ENCODE assay signal across 29 mouse cellular contexts in genomic region chr19:32481511-32481910, GRCm38 (mm10). TPM values are rescaled to one million over a fixed set of nuclear protein-coding genes. Genes with fewer than 3 reads are reported as not detected.
A peak's percentile ranks its signal among the peaks of the same experiment; 100 is the strongest.
DNase-seq lines count a peak whose midpoint lies in the region; ATAC-seq and TF ChIP-seq lines count a peak whose summit lies in the region.
"Had no signal": no experiment of that assay in that cellular context is flagged by ENCODE, and none has a peak within 500 bp of the region (broad histone marks: within the 10 kb centered on the region; RNA-seq: fewer than 3 reads in every experiment).

No protein-coding gene starts in this region.

- no peak for TF ChIP-seq CTCF in stomach, postnatal 0 days (IDR thresholded peaks at IDR 0.05; ENCODE audit: low read depth)

- H3K4me3 ChIP-seq in intestine, embryonic 16.5 days (ENCODE audit: low read length), result no peak overlapping the region
- H3K4me3 ChIP-seq in liver, embryonic 11.5 days (ENCODE audit: low read depth, low read length), result no peak overlapping the region
- H3K4me3 ChIP-seq in liver, embryonic 16.5 days (ENCODE audit: low read depth, low read length), result no peak overlapping the region
- H3K4me3 ChIP-seq in stomach, postnatal 0 days (ENCODE audit: low read depth, low read length), result no peak overlapping the region
- no peak overlapping the region for H3K4me3 ChIP-seq in midbrain, embryonic 16.5 days (ENCODE audit: low read depth, low read length)
- H3K4me3 ChIP-seq: embryonic facial prominence, embryonic 13.5 days; heart, embryonic 13.5 days; limb, embryonic 10.5 days; limb, embryonic 15.5 days; megakaryocyte, embryonic 14.5 days; midbrain, embryonic 12.5 days; neural tube, embryonic 13.5 days had no signal

- H3K4me2 ChIP-seq in intestine, embryonic 16.5 days (ENCODE audit: low read depth, low read length), result 0 out of 2 replicates have a peak overlapping the region, but pooled peaks have one; percentile 23
- H3K4me2 ChIP-seq in liver, embryonic 11.5 days, result peak overlapping the region; percentile 39
- no peak overlapping the region for H3K4me2 ChIP-seq in liver, embryonic 16.5 days (ENCODE audit: low read depth, low read length)
- no peak overlapping the region for H3K4me2 ChIP-seq in stomach, postnatal 0 days (replicated peaks; ENCODE audit: low read depth)
- H3K4me2 ChIP-seq in midbrain, embryonic 16.5 days (ENCODE audit: low read length), result no peak overlapping the region
- H3K4me2 ChIP-seq: embryonic facial prominence, embryonic 13.5 days; heart, embryonic 13.5 days; hindbrain, embryonic 14.5 days; limb, embryonic 15.5 days; midbrain, embryonic 12.5 days; neural tube, embryonic 13.5 days had no signal

- 34% methylated on average over 4 of the region's 4 CpGs for WGBS in intestine, embryonic 16.5 days
- WGBS in liver, embryonic 11.5 days, result 25% methylated on average over 4 of the region's 4 CpGs
- WGBS in liver, embryonic 16.5 days (ENCODE audit: insufficient replicate concordance), result 20% methylated on average over 4 of the region's 4 CpGs
- WGBS in stomach, postnatal 0 days, result 30% methylated on average over 4 of the region's 4 CpGs
- whole genome bisulfite sequencing in midbrain, embryonic 16.5 days, result 80% methylated on average over 4 of the region's 4 CpGs

- peaks cover 6% of the 10 kb centered on the region; the same call in 1 of the 2 replicates for H3K4me1 ChIP-seq in intestine, embryonic 16.5 days (ENCODE audit: control insufficient read depth, insufficient read depth, low read length)
- peaks cover 30% of the 10 kb centered on the region for H3K4me1 ChIP-seq in liver, embryonic 11.5 days (replicated peaks; ENCODE audit: control insufficient read depth, insufficient read depth, low read length)
- peaks cover 47% of the 10 kb centered on the region for H3K4me1 ChIP-seq in liver, embryonic 16.5 days (ENCODE audit: control insufficient read depth, low read depth, low read length)
- no peaks in the 10 kb centered on the region; the same call in 1 of the 2 replicates for H3K4me1 ChIP-seq in stomach, postnatal 0 days (replicated peaks; ENCODE audit: control insufficient read depth, insufficient read depth)
- H3K4me1 ChIP-seq in midbrain, embryonic 16.5 days (ENCODE audit: control insufficient read depth, insufficient read depth, low read length), result peaks cover 5% of the 10 kb centered on the region

- DNase-seq in liver, embryonic 11.5 days (ENCODE audit: low spot score), result no peak
- DNase-seq in stomach, postnatal 0 days (ENCODE audit: low spot score), result no peak
- DNase-seq in frontal cortex, adult 2 months (ENCODE audit: extremely low spot score in 1 of 2, low spot score in 1 of 2), result no peak
- no peak for DNase-seq in kidney, postnatal 14 days
- DNase-seq: adrenal gland, postnatal 25 days; cerebellum, adult 11-12 months; cerebellum, postnatal 10 days; gastrocnemius, postnatal 25 days; heart, postnatal 10 days; kidney, adult 2 months; kidney, postnatal 10 days; layer of hippocampus, adult 9-11 months; lung, postnatal 4 days; right cerebral cortex, postnatal 25 days; thymus, adult 18-20 months; thymus, postnatal 25 days had no signal

- no peaks in the 10 kb centered on the region for H3K36me3 ChIP-seq in intestine, embryonic 16.5 days (ENCODE audit: control insufficient read depth, insufficient read depth, low read length)
- H3K36me3 ChIP-seq in liver, embryonic 11.5 days (ENCODE audit: control insufficient read depth, insufficient read depth, low read length), result no peaks in the 10 kb centered on the region
- H3K36me3 ChIP-seq in liver, embryonic 16.5 days (ENCODE audit: control insufficient read depth, insufficient read depth), result no peaks in the 10 kb centered on the region
- no peaks in the 10 kb centered on the region for H3K36me3 ChIP-seq in stomach, postnatal 0 days (ENCODE audit: control insufficient read depth, insufficient read depth, low read length)
- H3K36me3 ChIP-seq in midbrain, embryonic 16.5 days (ENCODE audit: control insufficient read depth, insufficient read depth, low read length), result no peaks in the 10 kb centered on the region
- H3K36me3 ChIP-seq: embryonic facial prominence, embryonic 13.5 days; heart, embryonic 13.5 days; limb, embryonic 10.5 days; limb, embryonic 15.5 days; midbrain, embryonic 12.5 days; neural tube, embryonic 13.5 days had no signal

- peak; percentile 34 for ATAC-seq in intestine, embryonic 16.5 days
- ATAC-seq in liver, embryonic 11.5 days (replicated peaks; ENCODE audit: low FRiP score), result no peak
- peak; percentile 19; the same call in 1 of the 2 replicates for ATAC-seq in liver, embryonic 16.5 days (ENCODE audit: low read depth)
- ATAC-seq in stomach, postnatal 0 days (ENCODE audit: low FRiP score, low TSS enrichment), result peak; percentile 35; the same call in 1 of the 2 replicates
- no peak for ATAC-seq in midbrain, embryonic 16.5 days
- ATAC-seq: CD4-positive, CD25-positive, alpha-beta regulatory T cell, adult 4 months; lung, postnatal 0 days had no signal

- H3K27ac ChIP-seq in intestine, embryonic 16.5 days (ENCODE audit: low read length), result peak overlapping the region; percentile 38
- H3K27ac ChIP-seq in liver, embryonic 11.5 days (ENCODE audit: low read depth, low read length), result peak overlapping the region; percentile 72
- peak overlapping the region; percentile 75 for H3K27ac ChIP-seq in liver, embryonic 16.5 days (ENCODE audit: low read length)
- no peak overlapping the region for H3K27ac ChIP-seq in stomach, postnatal 0 days (replicated peaks)
- H3K27ac ChIP-seq in midbrain, embryonic 16.5 days (ENCODE audit: low read length), result no peak overlapping the region
- H3K27ac ChIP-seq: embryonic facial prominence, embryonic 13.5 days; heart, embryonic 13.5 days; hindbrain, embryonic 14.5 days; limb, embryonic 10.5 days; limb, embryonic 15.5 days; midbrain, embryonic 12.5 days; neural tube, embryonic 13.5 days had no signal

- H3K27me3 ChIP-seq in intestine, embryonic 16.5 days (replicated peaks; ENCODE audit: control insufficient read depth, insufficient read depth, low read length), result no peaks in the 10 kb centered on the region
- H3K27me3 ChIP-seq in liver, embryonic 11.5 days (replicated peaks; ENCODE audit: control insufficient read depth, insufficient read depth, low read length), result no peaks in the 10 kb centered on the region
- no peaks in the 10 kb centered on the region for H3K27me3 ChIP-seq in liver, embryonic 16.5 days (ENCODE audit: control insufficient read depth, insufficient read depth, low read depth, low read length)
- no peaks in the 10 kb centered on the region for H3K27me3 ChIP-seq in stomach, postnatal 0 days (ENCODE audit: control insufficient read depth, insufficient read depth, low read length)
- no peaks in the 10 kb centered on the region for H3K27me3 ChIP-seq in midbrain, embryonic 16.5 days (ENCODE audit: control insufficient read depth, insufficient read depth, low read depth, low read length)
- H3K27me3 ChIP-seq: embryonic facial prominence, embryonic 13.5 days; heart, embryonic 13.5 days; limb, embryonic 15.5 days; midbrain, embryonic 12.5 days; neural tube, embryonic 13.5 days had no signal

- TF ChIP-seq EP300 in stomach, postnatal 0 days (optimal IDR thresholded peaks at IDR 0.05), result no peak

- no peaks in the 10 kb centered on the region for H3K9me3 ChIP-seq in intestine, embryonic 16.5 days (ENCODE audit: control insufficient read depth, low read length)
- no peaks in the 10 kb centered on the region for H3K9me3 ChIP-seq in liver, embryonic 11.5 days (ENCODE audit: control insufficient read depth, low read length)
- H3K9me3 ChIP-seq in liver, embryonic 16.5 days (replicated peaks; ENCODE audit: control insufficient read depth, low read length), result no peaks in the 10 kb centered on the region
- H3K9me3 ChIP-seq in stomach, postnatal 0 days (ENCODE audit: control insufficient read depth, low read length), result no peaks in the 10 kb centered on the region
- H3K9me3 ChIP-seq in midbrain, embryonic 16.5 days (replicated peaks; ENCODE audit: control insufficient read depth, low read length, poor library complexity, severe bottlenecking), result no peaks in the 10 kb centered on the region
- H3K9me3 ChIP-seq: embryonic facial prominence, embryonic 13.5 days; heart, embryonic 13.5 days; limb, embryonic 10.5 days; limb, embryonic 15.5 days; megakaryocyte, embryonic 14.5 days; midbrain, embryonic 12.5 days; neural tube, embryonic 13.5 days had no signal

- no peak overlapping the region for H3K9ac ChIP-seq in intestine, embryonic 16.5 days (ENCODE audit: low read depth, low read length)
- H3K9ac ChIP-seq in liver, embryonic 11.5 days (ENCODE audit: low read depth, low read length), result no peak overlapping the region
- no peak overlapping the region for H3K9ac ChIP-seq in liver, embryonic 16.5 days (ENCODE audit: low read depth, low read length)
- no peak overlapping the region for H3K9ac ChIP-seq in stomach, postnatal 0 days (ENCODE audit: low read length)
- H3K9ac ChIP-seq in midbrain, embryonic 16.5 days (ENCODE audit: low read depth, low read length), result no peak overlapping the region
- H3K9ac ChIP-seq: embryonic facial prominence, embryonic 13.5 days; heart, embryonic 13.5 days; hindbrain, embryonic 14.5 days; limb, embryonic 15.5 days; midbrain, embryonic 12.5 days; neural tube, embryonic 13.5 days had no signal

RNA-seq across cellular contexts. Expression of gene Minpp1, which starts 4.1 kb away (rescaled TPM):
- 56.7 and 60.9 TPM in 2 replicates for polyA plus RNA-seq in intestine, embryonic 16.5 days (2015; fragmentation: Nextera tagmentation; extraction: Ambion mirVana)
- polyA plus RNA-seq in liver, embryonic 11.5 days (2014; fragmentation: Nextera tagmentation; extraction: Ambion mirVana), result 137 and 153 TPM in 2 replicates
- 69.7 and 71.3 TPM in 2 replicates for polyA plus RNA-seq in liver, embryonic 16.5 days (2015; fragmentation: Nextera tagmentation; extraction: Ambion mirVana)
- polyA plus RNA-seq in stomach, postnatal 0 days (2015; fragmentation: Nextera tagmentation; extraction: Ambion mirVana), result 37.5 and 38.7 TPM in 2 replicates
- polyA plus RNA-seq in frontal cortex, adult 2 months (2012; rRNA removed), result 41.9 and 46.3 TPM in 2 replicates
- polyA plus RNA-seq in midbrain, embryonic 16.5 days (2015; fragmentation: Nextera tagmentation; extraction: Ambion mirVana), result 64.4 and 65.4 TPM in 2 replicates

RNA-seq across cellular contexts. Expression of gene Rpl9-ps6, which starts 15.1 kb away (rescaled TPM):
- polyA plus RNA-seq in intestine, embryonic 16.5 days (2015; fragmentation: Nextera tagmentation; extraction: Ambion mirVana), result 79.6 and 82.0 TPM in 2 replicates
- polyA plus RNA-seq in liver, embryonic 11.5 days (2014; fragmentation: Nextera tagmentation; extraction: Ambion mirVana), result 144 and 148 TPM in 2 replicates
- polyA plus RNA-seq in liver, embryonic 16.5 days (2015; fragmentation: Nextera tagmentation; extraction: Ambion mirVana), result 34.8 and 54.9 TPM in 2 replicates
- polyA plus RNA-seq in stomach, postnatal 0 days (2015; fragmentation: Nextera tagmentation; extraction: Ambion mirVana), result 120 and 138 TPM in 2 replicates
- 31.7 and 55.2 TPM in 2 replicates for polyA plus RNA-seq in frontal cortex, adult 2 months (2012; rRNA removed)
- polyA plus RNA-seq in midbrain, embryonic 16.5 days (2015; fragmentation: Nextera tagmentation; extraction: Ambion mirVana), result 44.7 and 48.2 TPM in 2 replicates

Comparison
In these comparisons a context has a peak if more than half of its experiments do, and no peak if none do; other contexts are left out.
1. ATAC-seq: peak in intestine, embryonic 16.5 days (single experiment), liver, embryonic 16.5 days (single experiment) and stomach, postnatal 0 days (single experiment); none in liver, embryonic 11.5 days (single experiment) and midbrain, embryonic 16.5 days (single experiment).
2. H3K4me2 ChIP-seq: peak in intestine, embryonic 16.5 days (single experiment) and liver, embryonic 11.5 days (single experiment); none in liver, embryonic 16.5 days (single experiment), stomach, postnatal 0 days (single experiment) and midbrain, embryonic 16.5 days (single experiment).
3. H3K27ac ChIP-seq: peak in intestine, embryonic 16.5 days (single experiment), liver, embryonic 11.5 days (single experiment) and liver, embryonic 16.5 days (single experiment); none in stomach, postnatal 0 days (single experiment) and midbrain, embryonic 16.5 days (single experiment).